Mouse (Mus musculus): ENCODE data around the gene Dnm3. TPM values are rescaled to one million over a fixed set of nuclear protein-coding genes. Genes with fewer than 3 reads are reported as not detected.

The Dnm3 gene
- polyA plus RNA-seq, 1 experiment, result 0.43 TPM

GRCm38 (mm10) chr1:162312152-162312551, 165.7 kb downstream of the Dnm3 start:
- WGBS, result 87% methylated on average over 7 of the region's 7 CpGs
- Histone ChIP-seq H3K27ac (ENCODE audit: insufficient read depth, low read length) (no peak overlapping the region), H3K36me3 (ENCODE audit: control insufficient read depth, insufficient read depth, low read length) (no peaks in the 10 kb centered on the region), H3K27me3 (ENCODE audit: control insufficient read depth, insufficient read depth, low read length) (no peaks in the 10 kb centered on the region), H3K4me1 (ENCODE audit: control insufficient read depth, insufficient read depth, insufficient read length) (no peaks in the 10 kb centered on the region), H3K4me3 (ENCODE audit: extremely low read depth, insufficient read depth, insufficient read length) (no peak overlapping the region)
- TF ChIP-seq CTCF (IDR thresholded peaks at IDR 0.05; ENCODE audit: extremely low read depth, insufficient read depth, insufficient read length, insufficient replicate concordance) (no peak), POLR2A (IDR thresholded peaks at IDR 0.05; ENCODE audit: low read depth, low read length) (no peak)
- DNase-seq (ENCODE audit: low read depth in 1 of 2, low spot score in 2 of 2), result no peak

DNA sequence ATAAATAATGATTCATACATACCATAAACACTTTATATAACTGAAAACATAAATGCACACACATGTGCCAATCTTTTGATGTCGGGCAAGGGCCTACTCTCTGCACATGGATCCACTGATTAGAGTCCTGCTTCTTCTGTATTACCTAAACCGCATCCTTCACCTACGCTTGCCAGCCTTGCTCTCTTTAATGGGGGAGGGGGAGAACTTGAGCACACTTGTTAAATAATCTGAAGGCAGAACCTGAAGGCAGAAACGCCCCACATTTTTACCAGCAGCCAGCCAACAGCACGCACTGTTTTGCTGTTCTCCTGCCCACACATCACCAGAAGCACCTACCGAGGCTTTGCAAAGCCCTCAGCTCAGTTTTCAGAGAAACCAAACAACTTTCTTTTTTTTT, 172.6 kb downstream of the Dnm3 start:
- Histone ChIP-seq H3K27ac (ENCODE audit: insufficient read depth, low read length) (no peak overlapping the region), H3K27me3 (ENCODE audit: control insufficient read depth, insufficient read depth, low read length) (no peaks in the 10 kb centered on the region), H3K4me1 (ENCODE audit: control insufficient read depth, insufficient read depth, insufficient read length) (no peaks in the 10 kb centered on the region), H3K4me3 (ENCODE audit: extremely low read depth, insufficient read depth, insufficient read length) (no peak overlapping the region), H3K36me3 (ENCODE audit: control insufficient read depth, insufficient read depth, low read length) (no peaks in the 10 kb centered on the region)
- TF ChIP-seq CTCF (IDR thresholded peaks at IDR 0.05; ENCODE audit: extremely low read depth, insufficient read depth, insufficient read length, insufficient replicate concordance), result no peak
- TF ChIP-seq POLR2A (IDR thresholded peaks at IDR 0.05; ENCODE audit: low read depth, low read length), result no peak
- no peak for DNase-seq (ENCODE audit: low read depth in 1 of 2, low spot score in 2 of 2)
- WGBS, result 85% methylated on average over 6 of the region's 6 CpGs

DNA sequence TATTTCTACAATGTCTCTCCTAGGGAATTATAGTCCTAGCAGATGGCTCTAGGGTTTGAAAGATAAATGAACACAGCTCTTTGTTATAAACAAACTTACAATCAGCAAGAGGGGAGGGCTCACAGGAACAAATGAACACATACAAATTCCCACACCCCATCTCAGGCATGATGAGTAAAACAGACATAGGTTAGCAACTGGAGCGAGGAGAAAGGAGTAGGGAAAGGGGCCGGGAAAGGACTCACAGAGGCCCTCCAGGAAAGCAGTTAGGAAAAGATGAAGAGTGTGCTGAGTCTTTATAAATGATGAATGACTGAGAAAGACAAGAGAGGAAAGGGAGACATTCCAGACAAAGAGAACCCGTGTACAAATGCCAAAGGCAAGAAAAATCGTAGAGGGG, 175.4 kb downstream of the Dnm3 start:
- Histone ChIP-seq H3K4me1 (ENCODE audit: control insufficient read depth, insufficient read depth, insufficient read length) (no peaks in the 10 kb centered on the region), H3K27me3 (ENCODE audit: control insufficient read depth, insufficient read depth, low read length) (no peaks in the 10 kb centered on the region), H3K36me3 (ENCODE audit: control insufficient read depth, insufficient read depth, low read length) (no peaks in the 10 kb centered on the region), H3K27ac (ENCODE audit: insufficient read depth, low read length) (no peak overlapping the region), H3K4me3 (ENCODE audit: extremely low read depth, insufficient read depth, insufficient read length) (no peak overlapping the region)
- WGBS, result 83% methylated on average over 4 of the region's 4 CpGs
- TF ChIP-seq CTCF (IDR thresholded peaks at IDR 0.05; ENCODE audit: extremely low read depth, insufficient read depth, insufficient read length, insufficient replicate concordance) (no peak), POLR2A (IDR thresholded peaks at IDR 0.05; ENCODE audit: low read depth, low read length) (no peak)
- DNase-seq (ENCODE audit: low read depth in 1 of 2, low spot score in 2 of 2), result no peak

DNA sequence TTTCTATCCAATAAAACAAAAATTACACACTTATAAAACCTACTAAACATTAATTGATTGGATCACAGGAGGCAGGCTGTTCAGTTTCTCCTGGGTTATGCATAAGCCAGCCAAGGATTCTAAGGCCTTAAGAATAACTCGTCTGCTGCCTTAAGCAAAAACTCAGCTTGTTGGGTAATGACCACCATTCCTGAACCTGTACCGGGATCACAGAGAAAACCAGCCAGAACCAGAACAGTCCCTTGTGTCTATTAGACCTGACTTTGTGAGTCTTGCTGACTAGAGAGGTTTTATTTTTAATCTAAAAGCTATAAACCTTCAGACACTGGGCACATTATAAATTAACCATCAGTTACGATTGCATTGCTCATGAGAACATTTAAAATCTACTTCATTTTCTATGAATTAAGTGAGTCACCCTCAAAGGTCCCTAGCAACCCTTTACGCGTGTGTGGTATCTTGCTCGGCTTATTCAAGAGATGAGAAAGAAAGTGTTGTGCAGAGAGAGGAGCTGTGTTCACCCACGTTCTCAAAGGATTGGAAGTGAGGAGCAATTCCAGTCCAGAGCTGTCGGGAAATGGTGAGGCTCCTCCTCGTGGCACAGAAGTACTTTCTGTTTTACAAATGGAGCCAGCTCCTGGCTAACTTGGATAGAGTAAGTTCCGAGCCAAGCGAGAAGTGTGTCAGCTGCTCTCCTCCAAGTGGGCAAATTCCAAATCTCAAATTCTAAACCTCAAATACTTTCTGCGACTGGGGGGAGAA, 178.1 kb downstream of the Dnm3 start:
- Histone ChIP-seq H3K36me3 (ENCODE audit: control insufficient read depth, insufficient read depth, low read length) (no peaks in the 10 kb centered on the region), H3K27me3 (ENCODE audit: control insufficient read depth, insufficient read depth, low read length) (no peaks in the 10 kb centered on the region), H3K27ac (ENCODE audit: insufficient read depth, low read length) (no peak overlapping the region), H3K4me1 (ENCODE audit: control insufficient read depth, insufficient read depth, insufficient read length) (no peaks in the 10 kb centered on the region), H3K4me3 (ENCODE audit: extremely low read depth, insufficient read depth, insufficient read length) (no peak overlapping the region)
- WGBS, result 91% methylated on average over 12 of the region's 12 CpGs
- TF ChIP-seq CTCF (IDR thresholded peaks at IDR 0.05; ENCODE audit: extremely low read depth, insufficient read depth, insufficient read length, insufficient replicate concordance), result no peak
- TF ChIP-seq POLR2A (IDR thresholded peaks at IDR 0.05; ENCODE audit: low read depth, low read length), result no peak
- no peak for DNase-seq (ENCODE audit: low read depth in 1 of 2, low spot score in 2 of 2)

DNA sequence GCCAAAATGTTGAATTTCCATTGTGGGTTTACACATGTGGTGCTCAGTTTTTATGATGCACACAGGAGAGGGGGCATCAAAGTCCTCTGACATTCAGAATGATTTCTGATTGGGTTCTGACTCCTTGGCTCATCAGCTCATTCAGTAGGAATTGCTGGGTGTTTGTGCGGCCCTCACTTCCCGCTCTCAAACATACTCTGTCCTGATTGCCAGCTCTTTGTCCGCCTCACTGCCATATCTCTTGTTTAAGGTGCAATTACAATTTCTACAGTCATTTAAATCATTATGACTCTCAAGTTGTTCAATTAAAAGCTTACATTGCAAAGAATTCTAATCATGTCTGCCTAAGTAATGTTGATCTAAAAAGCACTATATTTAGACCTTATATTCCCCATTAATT, 179.3 kb downstream of the Dnm3 start:
- H3K4me1 ChIP-seq (ENCODE audit: control insufficient read depth, insufficient read depth, insufficient read length), result no peaks in the 10 kb centered on the region
- WGBS, result 88% methylated on average over 3 of the region's 3 CpGs
- H3K27ac ChIP-seq (ENCODE audit: insufficient read depth, low read length), result no peak overlapping the region
- no peaks in the 10 kb centered on the region for H3K36me3 ChIP-seq (ENCODE audit: control insufficient read depth, insufficient read depth, low read length)
- TF ChIP-seq POLR2A (IDR thresholded peaks at IDR 0.05; ENCODE audit: low read depth, low read length) (no peak), CTCF (IDR thresholded peaks at IDR 0.05; ENCODE audit: extremely low read depth, insufficient read depth, insufficient read length, insufficient replicate concordance) (no peak)
- no peaks in the 10 kb centered on the region for H3K27me3 ChIP-seq (ENCODE audit: control insufficient read depth, insufficient read depth, low read length)
- H3K4me3 ChIP-seq (ENCODE audit: extremely low read depth, insufficient read depth, insufficient read length), result no peak overlapping the region
- DNase-seq (ENCODE audit: low read depth in 1 of 2, low spot score in 2 of 2), result no peak

GRCm38 (mm10) chr1:162295443-162295842, 182.4 kb downstream of the Dnm3 start:
- no peak overlapping the region for H3K27ac ChIP-seq (ENCODE audit: insufficient read depth, low read length)

GRCm38 (mm10) chr1:162294572-162294910, 183.3 kb downstream of the Dnm3 start:
- WGBS, result 89% methylated on average over 4 of the region's 4 CpGs
- Histone ChIP-seq H3K4me1 (ENCODE audit: control insufficient read depth, insufficient read depth, insufficient read length) (no peaks in the 10 kb centered on the region), H3K27ac (ENCODE audit: insufficient read depth, low read length) (no peak overlapping the region), H3K36me3 (ENCODE audit: control insufficient read depth, insufficient read depth, low read length) (no peaks in the 10 kb centered on the region), H3K27me3 (ENCODE audit: control insufficient read depth, insufficient read depth, low read length) (no peaks in the 10 kb centered on the region), H3K4me3 (ENCODE audit: extremely low read depth, insufficient read depth, insufficient read length) (no peak overlapping the region)
- DNase-seq (ENCODE audit: low read depth in 1 of 2, low spot score in 2 of 2), result no peak
- no peak for TF ChIP-seq CTCF (IDR thresholded peaks at IDR 0.05; ENCODE audit: extremely low read depth, insufficient read depth, insufficient read length, insufficient replicate concordance)
- TF ChIP-seq POLR2A (IDR thresholded peaks at IDR 0.05; ENCODE audit: low read depth, low read length), result no peak

More at GRCm38 (mm10) chr1:162295443-162295842, 182.4 kb downstream of the Dnm3 start:
- 34% methylated on average over 5 of the region's 5 CpGs for WGBS
- DNase-seq (ENCODE audit: low read depth in 1 of 2, low spot score in 2 of 2), result no peak
- H3K4me3 ChIP-seq (ENCODE audit: extremely low read depth, insufficient read depth, insufficient read length), result no peak overlapping the region
- H3K36me3 ChIP-seq (ENCODE audit: control insufficient read depth, insufficient read depth, low read length), result no peaks in the 10 kb centered on the region
- H3K4me1 ChIP-seq (ENCODE audit: control insufficient read depth, insufficient read depth, insufficient read length), result no peaks in the 10 kb centered on the region
- H3K27me3 ChIP-seq (ENCODE audit: control insufficient read depth, insufficient read depth, low read length), result no peaks in the 10 kb centered on the region
- TF ChIP-seq POLR2A (IDR thresholded peaks at IDR 0.05; ENCODE audit: low read depth, low read length), result no peak
- TF ChIP-seq CTCF (IDR thresholded peaks at IDR 0.05; ENCODE audit: extremely low read depth, insufficient read depth, insufficient read length, insufficient replicate concordance), result no peak
